Mouse (Mus musculus) forebrain, embryonic 14.5 days (tissue): ENCODE data around the gene Gje1. TPM values are rescaled to one million over a fixed set of nuclear protein-coding genes. Genes with fewer than 3 reads are reported as not detected.

ENCODE experiments used
- ATAC-seq: fragments of 200-750 bp; cut with Nextera tagmentation; 2 replicates; pipeline ENCODE4 v1.8.0; 2017; ENCODE audit warnings: mild to moderate bottlenecking, moderate library complexity
- DNase-seq: peaks from one replicate; pipeline ENCODE4 v3.0.0-alpha.2; 2015; ENCODE audit warnings: low spot score
- H3K27ac ChIP-seq: fragments of 300-500 bp; sonication (generic); 2 replicates; pipeline ENCODE4 v1.5.1; 2014; ENCODE audit warnings: low read depth, mild to moderate bottlenecking, control low read depth, low read length, moderate library complexity
- H3K27me3 ChIP-seq: fragments of 300-500 bp; sonication (generic); replicated peaks from 2 replicates; pipeline ENCODE4 v1.6.1; 2014; ENCODE audit warnings: low read length, control low read depth, mixed read lengths; ENCODE audit not compliant: control insufficient read depth, insufficient read depth
- H3K36me3 ChIP-seq: fragments of 300-500 bp; sonication (generic); 2 replicates; pipeline ENCODE4 v1.6.1; 2014; ENCODE audit warnings: low read length, control low read depth; ENCODE audit not compliant: control insufficient read depth, insufficient read depth
- H3K4me1 ChIP-seq: fragments of 300-500 bp; sonication (generic); 2 replicates; pipeline ENCODE4 v1.6.1; 2014; ENCODE audit warnings: antibody characterized with exemption, low read length, control low read depth; ENCODE audit not compliant: control insufficient read depth, insufficient read depth
- H3K4me2 ChIP-seq: fragments of 300-500 bp; sonication (generic); 2 replicates; pipeline ENCODE4 v1.6.1; 2014; ENCODE audit warnings: mild to moderate bottlenecking, control low read depth, low read length
- H3K4me3 ChIP-seq: fragments of 300-500 bp; sonication (generic); 2 replicates; pipeline ENCODE4 v1.5.1; 2014; ENCODE audit warnings: low read depth, low read length, control low read depth
- H3K9ac ChIP-seq: fragments of 300-500 bp; sonication (generic); 2 replicates; pipeline ENCODE4 v1.6.1; 2014; ENCODE audit warnings: mild to moderate bottlenecking, low read length, control low read depth, moderate library complexity
- H3K9me3 ChIP-seq: fragments of 300-500 bp; sonication (generic); replicated peaks from 2 replicates; pipeline ENCODE4 v1.6.1; 2016; ENCODE audit warnings: low read length, control low read depth, mixed read lengths; ENCODE audit not compliant: control insufficient read depth
- WGBS: fragments of 180-500 bp; shearing (Covaris S2); extraction: QIAGEN DNeasy Blood & Tissue Kit; methylation state at CpG from one replicate; pipeline ENCODE4 v1.1.7; 2014; 5-methylcytosine and 5-hydroxymethylcytosine counted together
- polyA plus RNA-seq: library from polyadenylated mRNA; unstranded; fragments of >200 nt; fragmentation: Nextera tagmentation; extraction: Ambion mirVana; gene quantifications from 2 replicates; pipeline ENCODE4 v1.2.1, GENCODE M21; 2014

Gene Gje1
- polyA plus RNA-seq, 1 experiment from 2014 or later: not detected

GRCm38 (mm10) chr10:14690349-14690748 lies 27.7 kb downstream of the Gje1 start:
- Histone ChIP-seq H3K4me3 (no peak overlapping the region), H3K27me3 (no peaks in the 10 kb centered on the region), H3K4me2 (no peak overlapping the region), H3K9me3 (no peaks in the 10 kb centered on the region; the same call in 1 of the 2 replicates), H3K27ac (no peak overlapping the region), H3K36me3 (peaks cover 3% of the 10 kb centered on the region; the same call in 1 of the 2 replicates), H3K9ac (no peak overlapping the region), H3K4me1 (0 out of 2 replicates have a peak, but pooled peaks cover 2% of the 10 kb centered on the region)
- WGBS: 36% methylated on average over 3 of the region's 3 CpGs
- ATAC-seq: no peak
- peak; percentile 0 for DNase-seq

- 95% methylated on average over 6 of the region's 6 CpGs for WGBS
- no peak overlapping the region for H3K4me3 ChIP-seq
- H3K36me3 ChIP-seq: peaks cover 3% of the 10 kb centered on the region; the same call in 1 of the 2 replicates
- H3K9me3 ChIP-seq: no peaks in the 10 kb centered on the region; the same call in 1 of the 2 replicates
- ATAC-seq (no peak), DNase-seq (no peak)
- no peaks in the 10 kb centered on the region for H3K27me3 ChIP-seq
- no peak overlapping the region for H3K9ac ChIP-seq
- H3K27ac ChIP-seq: no peak overlapping the region
- 0 out of 2 replicates have a peak, but pooled peaks cover 2% of the 10 kb centered on the region for H3K4me1 ChIP-seq
- H3K4me2 ChIP-seq: no peak overlapping the region
Observed at GRCm38 (mm10) chr10:14688785-14689442, 29.1 kb downstream of the Gje1 start.

GRCm38 (mm10) chr10:14685663-14686062 lies 32.4 kb downstream of the Gje1 start:
- 0 out of 2 replicates have a peak, but pooled peaks cover 2% of the 10 kb centered on the region for H3K4me1 ChIP-seq
- no peak for ATAC-seq
- no peak overlapping the region for H3K4me2 ChIP-seq
- H3K4me3 ChIP-seq: no peak overlapping the region
- H3K9me3 ChIP-seq: no peaks in the 10 kb centered on the region; the same call in 1 of the 2 replicates
- H3K27ac ChIP-seq: no peak overlapping the region
- H3K9ac ChIP-seq: no peak overlapping the region
- WGBS: 98% methylated on average over 1 of the region's 1 CpGs
- DNase-seq: no peak
- peaks cover 3% of the 10 kb centered on the region; the same call in 1 of the 2 replicates for H3K36me3 ChIP-seq
- no peaks in the 10 kb centered on the region for H3K27me3 ChIP-seq

GRCm38 (mm10) chr10:14666147-14666546 lies 51.9 kb downstream of the Gje1 start:
- H3K9me3 ChIP-seq: no peaks in the 10 kb centered on the region
- no peak overlapping the region for H3K4me3 ChIP-seq
- no peak overlapping the region for H3K4me2 ChIP-seq
- no peaks in the 10 kb centered on the region for H3K4me1 ChIP-seq
- H3K36me3 ChIP-seq: peaks cover 30% of the 10 kb centered on the region
- no peak for ATAC-seq
- no peak overlapping the region for H3K27ac ChIP-seq
- no peak for DNase-seq
- no peak overlapping the region for H3K9ac ChIP-seq
- WGBS: 91% methylated on average over 2 of the region's 2 CpGs
- H3K27me3 ChIP-seq: no peaks in the 10 kb centered on the region

Other genes starting within 250 kb of the Gje1 start
- gene Adgrg6, start 172.6 kb downstream of the Gje1 start, polyA plus RNA-seq: 0.48 and 1.1 TPM in 2 replicates
- gene Vta1, start 12.7 kb downstream of the Gje1 start, polyA plus RNA-seq: 214 and 236 TPM in 2 replicates
- gene Nmbr, start 12.6 kb downstream of the Gje1 start, polyA plus RNA-seq: 1.3 and 2.0 TPM in 2 replicates